Mouse (Mus musculus) ZHBTc4 (cell line): ENCODE measurements around the gene Klhl26.

Experiments used
- DNase-seq: peaks from one replicate; pipeline ENCODE4 v3.0.0-alpha.2; 2011; ENCODE audit warnings: low read depth, low spot score

The Klhl26 gene

GRCm38 (mm10) chr8:70477269-70477982 is 658 bp upstream of the Klhl26 start:
- DNase-seq, result peak; percentile 96

DNA sequence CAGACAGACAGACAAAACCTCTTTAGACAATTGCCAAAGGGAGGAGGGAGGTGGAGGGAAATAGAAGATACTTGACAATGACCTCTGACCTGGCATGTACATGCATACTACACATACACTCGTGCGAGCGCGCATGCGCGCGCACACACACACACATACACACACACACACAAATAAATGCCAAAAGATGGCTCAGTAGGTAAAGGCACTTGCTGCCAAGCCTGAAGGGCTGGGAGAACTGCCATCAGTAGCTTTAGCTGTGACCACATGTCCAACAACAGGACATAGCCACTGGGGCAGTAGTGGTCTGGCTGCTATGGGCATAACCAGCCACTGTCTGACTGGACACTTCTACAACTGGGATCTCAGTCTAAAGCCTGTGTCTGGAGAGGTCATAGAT is 4.9 kb downstream of the Klhl26 start:
- no peak for DNase-seq

- DNase-seq, result peak; percentile 35
Measured at GRCm38 (mm10) chr8:70469938-70470337, 6.8 kb downstream of the Klhl26 start.

GRCm38 (mm10) chr8:70469295-70469916 is 7.4 kb downstream of the Klhl26 start:
- no peak for DNase-seq

DNA sequence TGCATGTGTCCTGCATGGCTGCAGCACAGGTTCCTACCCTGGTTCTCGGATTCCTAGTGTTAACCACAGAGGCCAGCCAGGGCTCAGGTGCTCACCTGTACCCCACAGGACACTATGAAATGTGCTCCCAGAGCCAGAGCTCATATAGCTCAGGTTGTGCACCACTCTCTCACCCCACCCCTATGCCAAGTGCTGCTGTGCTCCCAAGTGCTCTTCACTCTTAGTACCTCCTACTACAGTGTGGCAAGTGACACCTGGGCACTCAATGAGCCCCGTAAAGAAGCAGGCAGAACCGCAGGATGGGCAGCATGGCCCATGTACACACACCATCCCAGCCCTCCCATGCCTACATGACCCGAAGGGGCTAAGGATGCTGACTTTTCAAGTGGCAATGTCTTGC is 8.0 kb downstream of the Klhl26 start:
- DNase-seq, result no peak

GRCm38 (mm10) chr8:70467907-70468306 is 8.9 kb downstream of the Klhl26 start:
- no peak for DNase-seq

DNA sequence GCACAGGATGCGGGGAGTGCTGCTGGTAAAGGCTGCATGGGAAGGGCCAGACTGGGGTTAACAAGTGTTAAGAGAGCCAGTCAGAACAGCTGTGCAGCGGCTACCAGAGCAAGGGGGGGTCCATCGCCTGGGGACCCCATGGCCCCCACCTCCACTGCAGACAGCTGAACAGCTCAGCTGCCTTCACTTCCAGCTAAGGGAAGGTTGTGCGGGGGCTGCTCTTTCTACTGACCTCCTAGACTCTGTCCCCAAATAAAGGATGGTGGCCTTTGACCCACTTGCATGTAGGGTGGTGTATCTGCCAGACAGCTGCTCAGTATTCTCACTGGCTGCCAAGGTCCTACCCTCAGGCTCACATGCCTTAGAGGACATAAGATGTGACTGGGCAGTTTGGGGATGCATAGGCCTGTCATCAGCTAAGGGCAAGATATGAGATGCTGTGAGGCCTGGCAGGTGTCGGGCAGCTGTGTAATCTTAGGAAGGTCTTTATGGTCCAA is 9.5 kb downstream of the Klhl26 start:
- DNase-seq, result no peak

DNA sequence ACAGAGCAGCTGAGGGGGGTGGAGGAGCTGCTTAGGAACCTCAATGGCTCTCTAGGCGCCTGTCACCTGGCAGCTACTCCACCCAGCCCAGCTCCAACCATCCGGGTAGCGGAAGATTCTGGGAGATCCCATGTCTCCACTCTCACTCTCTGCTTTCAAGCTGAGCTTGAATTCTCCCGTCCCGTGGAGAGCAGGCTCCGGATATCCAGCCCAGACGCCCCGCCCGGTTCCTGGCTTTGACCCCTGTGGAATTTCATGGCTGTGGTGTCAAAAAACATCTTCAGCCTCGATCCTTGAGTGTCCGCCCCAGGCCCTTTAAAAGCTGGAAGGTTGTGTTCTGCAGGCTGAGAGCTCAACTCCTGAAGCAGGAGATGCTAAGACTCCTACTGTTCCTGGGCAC is 10.0 kb downstream of the Klhl26 start:
- DNase-seq, result peak; percentile 51

- no peak for DNase-seq
Measured at GRCm38 (mm10) chr8:70466305-70466704, 10.5 kb downstream of the Klhl26 start.

DNA sequence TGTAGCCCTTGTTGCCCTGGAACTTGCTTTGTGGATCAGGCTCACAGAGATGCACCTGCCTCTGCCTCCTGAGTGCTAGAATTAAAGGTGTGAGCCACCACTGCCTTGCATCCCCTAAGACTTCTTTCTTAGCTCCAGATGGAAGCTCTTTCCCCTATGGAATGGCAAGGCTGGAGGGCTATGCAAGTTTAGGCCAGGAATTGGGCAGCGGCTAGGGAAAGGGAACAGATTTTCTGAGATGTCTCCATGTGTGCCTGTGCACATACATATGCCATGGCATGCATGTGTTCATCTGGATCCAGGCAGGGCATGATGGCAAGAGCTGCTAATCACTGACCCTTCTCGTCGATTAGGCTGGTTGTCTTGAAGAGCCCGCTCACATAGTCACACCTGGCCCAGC is 11.1 kb downstream of the Klhl26 start:
- DNase-seq, result no peak

- DNase-seq, result no peak
Measured at GRCm38 (mm10) chr8:70464162-70464561, 12.6 kb downstream of the Klhl26 start.

DNA sequence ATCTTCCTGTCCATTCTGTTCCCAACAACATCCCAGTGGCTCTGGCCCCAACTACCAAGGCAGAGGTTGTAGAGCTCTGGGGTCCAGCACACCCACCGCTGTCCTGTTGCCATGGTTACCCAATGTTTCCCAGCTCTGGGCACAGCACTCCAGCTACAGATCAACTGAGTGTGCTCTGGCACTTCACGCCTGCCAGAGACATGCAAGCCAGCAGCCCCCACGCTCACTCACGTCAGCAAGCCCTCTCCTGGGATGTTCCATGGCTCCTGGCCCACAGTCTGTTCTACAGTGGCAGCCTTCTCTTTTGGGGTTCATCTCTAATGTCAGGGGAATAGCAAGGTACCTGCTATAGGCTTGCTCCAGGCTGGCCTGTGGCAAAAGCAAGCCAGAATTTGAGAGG is 13.5 kb downstream of the Klhl26 start:
- no peak for DNase-seq

DNA sequence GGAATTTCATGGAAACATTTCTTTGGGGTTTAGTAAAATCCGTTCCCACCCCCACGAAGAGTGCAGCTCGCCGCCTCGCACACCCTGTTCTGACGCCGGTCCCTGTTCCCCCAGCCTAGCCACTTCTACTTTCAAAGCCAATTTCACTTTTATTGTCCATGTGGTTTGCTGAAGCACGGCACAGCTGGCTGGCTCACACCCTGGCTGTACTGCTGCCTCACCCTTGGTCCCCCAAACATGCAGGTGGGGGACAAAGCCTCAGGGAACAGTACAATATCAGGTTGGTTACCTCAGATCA is 14.3 kb downstream of the Klhl26 start:
- DNase-seq, result no peak

- no peak for DNase-seq
Measured at GRCm38 (mm10) chr8:70461765-70462515, 14.8 kb downstream of the Klhl26 start.

DNA sequence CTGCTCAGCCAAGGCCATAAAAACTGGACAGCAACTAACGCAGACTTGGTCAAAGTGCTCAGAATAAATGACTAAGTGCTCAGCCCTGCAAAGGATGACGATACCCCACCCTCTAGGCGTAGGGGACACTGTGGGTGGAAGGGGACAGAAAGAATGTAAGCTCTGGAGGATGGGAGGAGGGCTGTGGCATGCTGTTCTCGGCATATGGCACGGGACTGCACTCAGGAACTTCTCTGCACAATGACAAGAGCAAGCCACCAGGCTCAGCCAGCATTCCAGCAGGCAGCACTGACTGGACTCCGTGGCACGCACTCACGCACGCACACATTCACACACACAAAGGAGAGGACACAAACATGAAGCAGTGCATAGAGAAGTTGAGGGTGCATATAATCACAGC is 16.2 kb downstream of the Klhl26 start:
- no peak for DNase-seq

DNA sequence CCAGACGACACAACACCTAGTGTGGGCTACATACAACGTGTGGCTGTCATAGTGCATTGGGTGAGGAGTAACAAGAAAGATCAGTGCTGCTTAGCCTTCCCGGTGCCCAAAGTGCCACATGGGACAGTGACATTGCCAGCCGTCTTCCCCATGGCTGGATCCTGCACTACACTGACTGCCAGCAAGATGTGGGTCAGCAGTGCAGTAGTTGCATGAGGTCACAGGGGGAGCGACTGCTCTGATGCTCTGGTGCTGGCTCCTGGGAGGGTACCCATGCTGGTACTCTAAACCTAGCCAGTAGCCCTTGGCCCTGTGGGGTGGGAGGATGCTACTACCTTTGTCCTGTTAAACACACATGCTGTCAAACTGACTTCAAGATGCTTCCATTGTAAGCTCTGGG is 16.6 kb downstream of the Klhl26 start:
- DNase-seq, result no peak

DNA sequence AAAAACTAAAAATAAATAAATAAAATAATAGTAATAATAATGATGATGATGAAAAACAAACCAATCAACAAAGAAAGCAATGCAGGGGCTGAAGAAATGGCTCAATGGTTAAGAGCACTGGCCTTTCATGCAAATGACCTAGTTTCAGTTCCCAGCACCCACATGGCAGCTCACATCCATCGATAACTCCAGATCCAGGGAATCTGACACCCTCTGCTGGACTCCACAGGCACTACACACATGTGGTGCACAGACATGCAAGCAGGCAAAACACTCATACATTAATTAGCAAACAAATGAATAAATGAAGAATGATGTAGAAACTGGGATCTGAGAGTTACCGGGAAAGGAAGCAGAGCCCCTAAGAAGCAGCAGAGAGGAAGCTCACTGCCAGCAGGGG is 17.1 kb downstream of the Klhl26 start:
- peak; percentile 38 for DNase-seq

GRCm38 (mm10) chr8:70458462-70458861 is 18.3 kb downstream of the Klhl26 start:
- DNase-seq, result no peak

- no peak for DNase-seq
Measured at GRCm38 (mm10) chr8:70457882-70458281, 18.9 kb downstream of the Klhl26 start.

- DNase-seq, result no peak
Measured at GRCm38 (mm10) chr8:70456996-70457395, 19.8 kb downstream of the Klhl26 start.

GRCm38 (mm10) chr8:70453852-70454251 is 22.9 kb downstream of the Klhl26 start:
- no peak for DNase-seq

GRCm38 (mm10) chr8:70452196-70452966 is 24.4 kb downstream of the Klhl26 start:
- DNase-seq, result peak; percentile 63
